Mouse (Mus musculus) heart, embryonic 15.5 days (tissue): Measurements from ENCODE around the gene Rchy1. TPM values are rescaled to one million over a fixed set of nuclear protein-coding genes. Genes with fewer than 3 reads are reported as not detected.
A peak's percentile ranks its signal among the peaks of the same experiment; 100 is the strongest.

Source experiments
- ATAC-seq: fragments of 200-750 bp; cut with Nextera tagmentation; replicated peaks from 2 replicates; pipeline ENCODE4 v1.8.0; 2017; ENCODE audit warnings: low read depth, moderate TSS enrichment; ENCODE audit not compliant: insufficient number of reproducible peaks, insufficient read depth, low FRiP score
- H3K27ac ChIP-seq: fragments of 300-500 bp; sonication (generic); 2 replicates; pipeline ENCODE4 v1.5.1; 2015; ENCODE audit warnings: mild to moderate bottlenecking, inconsistent platforms
- H3K27me3 ChIP-seq: fragments of 300-500 bp; sonication (generic); 2 replicates; pipeline ENCODE4 v1.6.1; 2015; ENCODE audit warnings: inconsistent platforms
- H3K36me3 ChIP-seq: fragments of 300-500 bp; sonication (generic); 2 replicates; pipeline ENCODE4 v1.6.1; 2015; ENCODE audit warnings: mild to moderate bottlenecking, inconsistent platforms
- H3K4me1 ChIP-seq: fragments of 300-500 bp; sonication (generic); replicated peaks from 2 replicates; pipeline ENCODE4 v1.6.1; 2015; ENCODE audit warnings: inconsistent platforms
- H3K4me2 ChIP-seq: fragments of 300-500 bp; sonication (generic); 2 replicates; pipeline ENCODE4 v1.6.1; 2015; ENCODE audit warnings: inconsistent platforms, mild to moderate bottlenecking, moderate library complexity
- H3K4me3 ChIP-seq: fragments of 300-500 bp; sonication (generic); 2 replicates; pipeline ENCODE4 v1.5.1; 2015; ENCODE audit warnings: mild to moderate bottlenecking, inconsistent platforms
- H3K9ac ChIP-seq: fragments of 300-500 bp; sonication (generic); 2 replicates; pipeline ENCODE4 v1.6.1; 2015; ENCODE audit warnings: mild to moderate bottlenecking, inconsistent platforms
- H3K9me3 ChIP-seq: fragments of 300-500 bp; sonication (generic); replicated peaks from 2 replicates; pipeline ENCODE4 v1.6.1; 2016; ENCODE audit warnings: inconsistent platforms
- WGBS: fragments of 180-500 bp; shearing (Covaris S2); methylation state at CpG from one replicate; pipeline ENCODE4 v1.1.7; 2015; ENCODE audit warnings: mixed read lengths; 5-methylcytosine and 5-hydroxymethylcytosine counted together
- polyA plus RNA-seq: library from polyadenylated mRNA; unstranded; fragments of >200 nt; fragmentation: Nextera tagmentation; extraction: Ambion mirVana; gene quantifications from 2 replicates; pipeline ENCODE4 v1.2.1, GENCODE M21; 2015

Gene Rchy1
- polyA plus RNA-seq, 1 experiment from 2014 or later = 57.7 TPM

GRCm38 (mm10) chr5:91985721-91986120, 22.9 kb upstream of the Rchy1 start:
- Histone ChIP-seq H3K27ac (no peak overlapping the region), H3K9me3 (no peaks in the 10 kb centered on the region), H3K4me1 (no peaks in the 10 kb centered on the region), H3K27me3 (no peaks in the 10 kb centered on the region), H3K9ac (no peak overlapping the region), H3K36me3 (no peaks in the 10 kb centered on the region), H3K4me2 (no peak overlapping the region), H3K4me3 (no peak overlapping the region)
- 68% methylated on average over 2 of the region's 2 CpGs for WGBS
- ATAC-seq = no peak

- Histone ChIP-seq H3K9ac (no peak overlapping the region), H3K4me2 (no peak overlapping the region), H3K9me3 (no peaks in the 10 kb centered on the region), H3K36me3 (no peaks in the 10 kb centered on the region), H3K4me3 (no peak overlapping the region), H3K4me1 (no peaks in the 10 kb centered on the region), H3K27me3 (no peaks in the 10 kb centered on the region), H3K27ac (no peak overlapping the region)
- ATAC-seq = no peak
- WGBS = 59% methylated on average over 2 of the region's 2 CpGs
Observed at GRCm38 (mm10) chr5:91983490-91983889, 20.6 kb upstream of the Rchy1 start.

- Histone ChIP-seq H3K4me2 (no peak overlapping the region), H3K4me3 (no peak overlapping the region), H3K27me3 (no peaks in the 10 kb centered on the region), H3K9ac (no peak overlapping the region), H3K27ac (no peak overlapping the region), H3K9me3 (no peaks in the 10 kb centered on the region), H3K4me1 (no peaks in the 10 kb centered on the region), H3K36me3 (no peaks in the 10 kb centered on the region)
- 88% methylated on average over 11 of the region's 11 CpGs for WGBS
- ATAC-seq = no peak
Observed at GRCm38 (mm10) chr5:91981176-91981840, 18.4 kb upstream of the Rchy1 start.

- Histone ChIP-seq H3K9me3 (no peaks in the 10 kb centered on the region), H3K27me3 (no peaks in the 10 kb centered on the region), H3K4me3 (no peak overlapping the region), H3K27ac (no peak overlapping the region), H3K9ac (no peak overlapping the region), H3K36me3 (no peaks in the 10 kb centered on the region), H3K4me2 (no peak overlapping the region), H3K4me1 (no peaks in the 10 kb centered on the region)
- 79% methylated on average over 2 of the region's 2 CpGs for WGBS
- no peak for ATAC-seq
Observed at GRCm38 (mm10) chr5:91977397-91977770, 14.5 kb upstream of the Rchy1 start.

- 71% methylated on average over 10 of the region's 10 CpGs for WGBS
- no peaks in the 10 kb centered on the region for H3K36me3 ChIP-seq
- no peak overlapping the region for H3K27ac ChIP-seq
- H3K9ac ChIP-seq = no peak overlapping the region
- no peaks in the 10 kb centered on the region for H3K27me3 ChIP-seq
- ATAC-seq = no peak
- no peak overlapping the region for H3K4me3 ChIP-seq
- no peaks in the 10 kb centered on the region for H3K9me3 ChIP-seq
- H3K4me1 ChIP-seq = no peaks in the 10 kb centered on the region
- no peak overlapping the region for H3K4me2 ChIP-seq
Observed at GRCm38 (mm10) chr5:91976566-91977396, 13.9 kb upstream of the Rchy1 start.

- H3K4me1 ChIP-seq = no peaks in the 10 kb centered on the region
- H3K27ac ChIP-seq = no peak overlapping the region
- H3K9ac ChIP-seq = no peak overlapping the region
- H3K4me3 ChIP-seq = no peak overlapping the region
- no peaks in the 10 kb centered on the region for H3K36me3 ChIP-seq
- H3K9me3 ChIP-seq = no peaks in the 10 kb centered on the region
- no peak for ATAC-seq
- no peaks in the 10 kb centered on the region for H3K27me3 ChIP-seq
- WGBS = 83% methylated on average over 9 of the region's 9 CpGs
- no peak overlapping the region for H3K4me2 ChIP-seq
Observed at GRCm38 (mm10) chr5:91975758-91976157, 12.9 kb upstream of the Rchy1 start.

GRCm38 (mm10) chr5:91974002-91974401, 11.1 kb upstream of the Rchy1 start:
- Histone ChIP-seq H3K4me1 (no peaks in the 10 kb centered on the region), H3K27me3 (no peaks in the 10 kb centered on the region), H3K4me2 (no peak overlapping the region), H3K27ac (no peak overlapping the region), H3K9ac (no peak overlapping the region), H3K4me3 (no peak overlapping the region), H3K9me3 (no peaks in the 10 kb centered on the region), H3K36me3 (0 out of 2 replicates have a peak, but pooled peaks cover 2% of the 10 kb centered on the region)
- 82% methylated on average over 7 of the region's 7 CpGs for WGBS
- ATAC-seq = no peak

- ATAC-seq = no peak
- no peak overlapping the region for H3K9ac ChIP-seq
- 0 out of 2 replicates have a peak, but pooled peaks cover 2% of the 10 kb centered on the region for H3K36me3 ChIP-seq
- H3K4me3 ChIP-seq = no peak overlapping the region
- no peaks in the 10 kb centered on the region for H3K4me1 ChIP-seq
- no peaks in the 10 kb centered on the region for H3K27me3 ChIP-seq
- 72% methylated on average over 3 of the region's 3 CpGs for WGBS
- no peak overlapping the region for H3K4me2 ChIP-seq
- H3K27ac ChIP-seq = no peak overlapping the region
- no peaks in the 10 kb centered on the region for H3K9me3 ChIP-seq
Observed at GRCm38 (mm10) chr5:91972046-91972445, 9.2 kb upstream of the Rchy1 start.

- Histone ChIP-seq H3K27ac (peak overlapping the region; percentile 99), H3K9me3 (no peaks in the 10 kb centered on the region), H3K36me3 (peaks cover 2% of the 10 kb centered on the region), H3K4me3 (peak overlapping the region; percentile 74), H3K4me2 (peak overlapping the region; percentile 65), H3K27me3 (no peaks in the 10 kb centered on the region), H3K9ac (peak overlapping the region; percentile 74), H3K4me1 (peaks cover 30% of the 10 kb centered on the region)
- under 1% methylated on average over 14 of the region's 14 CpGs for WGBS
- ATAC-seq = no peak
Observed at GRCm38 (mm10) chr5:91962259-91962638, 619 bp downstream of the Rchy1 start.

GRCm38 (mm10) chr5:91961370-91961769, 1.5 kb downstream of the Rchy1 start:
- peak overlapping the region; percentile 74 for H3K4me3 ChIP-seq
- H3K9me3 ChIP-seq = no peaks in the 10 kb centered on the region
- 88% methylated on average over 1 of the region's 1 CpGs for WGBS
- peak overlapping the region; percentile 74 for H3K9ac ChIP-seq
- H3K4me2 ChIP-seq = peak overlapping the region; percentile 65
- peaks cover 10% of the 10 kb centered on the region for H3K36me3 ChIP-seq
- no peak for ATAC-seq
- peaks cover 30% of the 10 kb centered on the region for H3K4me1 ChIP-seq
- H3K27me3 ChIP-seq = no peaks in the 10 kb centered on the region
- H3K27ac ChIP-seq = peak overlapping the region; percentile 99

GRCm38 (mm10) chr5:91960606-91961254, 2.1 kb downstream of the Rchy1 start:
- Histone ChIP-seq H3K9me3 (no peaks in the 10 kb centered on the region), H3K4me3 (peak overlapping the region; percentile 27), H3K36me3 (peaks cover 12% of the 10 kb centered on the region), H3K9ac (peak overlapping the region; percentile 36), H3K4me2 (peak overlapping the region; percentile 65), H3K27me3 (no peaks in the 10 kb centered on the region), H3K27ac (peak overlapping the region; percentile 99), H3K4me1 (peaks cover 30% of the 10 kb centered on the region)
- ATAC-seq = no peak
- WGBS = 23% methylated on average over 3 of the region's 3 CpGs
